Mouse (Mus musculus) 3T3-L1 (cell line): ENCODE measurements around the gene Phlpp1.

Source experiments
- DNase-seq: peaks from one replicate; pipeline ENCODE4 v3.0.0-alpha.2; 2015; ENCODE audit warnings: low read depth, low spot score

The Phlpp1 gene

DNA sequence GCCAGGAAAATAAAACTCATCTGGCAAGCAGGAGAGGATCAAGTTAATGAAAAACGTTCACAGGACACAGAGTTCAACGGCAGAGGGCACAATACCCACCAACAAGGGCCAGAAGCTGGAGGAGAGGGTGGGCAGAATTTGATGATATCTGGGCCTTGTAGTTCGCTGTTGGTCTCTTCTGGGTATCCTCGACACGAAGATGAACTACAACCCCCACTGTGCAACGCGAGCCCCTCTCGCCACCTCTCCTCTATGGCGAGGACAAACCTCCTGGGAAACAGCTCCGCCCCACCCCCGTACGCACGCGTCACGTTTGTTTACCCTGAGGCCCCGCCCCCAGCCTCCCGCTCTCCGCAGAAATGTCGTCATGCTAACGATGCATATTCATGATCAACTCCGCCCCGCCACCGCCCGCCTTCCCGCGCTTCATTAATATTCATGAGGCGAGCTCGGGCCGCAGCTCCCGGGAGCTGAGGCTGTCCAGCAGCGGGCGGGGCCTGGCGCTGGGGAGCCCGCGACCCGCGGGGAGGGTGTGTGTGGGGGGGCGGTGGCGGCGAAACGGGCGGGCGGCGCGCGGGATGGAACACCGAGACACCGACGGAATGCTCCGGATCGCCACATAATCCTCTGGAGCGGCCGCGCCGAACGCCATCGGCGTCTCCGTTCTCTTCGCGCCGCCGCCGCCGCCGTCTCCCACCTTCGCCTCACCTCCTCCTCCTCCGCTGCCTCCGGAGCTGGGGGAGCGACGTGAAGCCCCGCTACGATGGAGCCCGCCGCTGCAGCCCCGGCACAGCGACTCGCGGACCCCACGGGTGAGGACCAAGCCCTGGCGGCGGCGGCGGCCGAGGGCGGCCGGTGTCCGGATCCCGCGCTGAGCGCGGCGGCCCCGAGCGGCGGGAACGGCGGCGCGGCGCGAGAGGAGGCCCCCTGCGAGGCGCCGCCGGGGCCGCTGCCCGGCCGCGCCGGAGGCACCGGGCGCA, at the start of gene Phlpp1:
Gene Phlpp1 (plus strand): TSS at position 512 of the 980 bp plus-strand sequence.
- DNase-seq = peak; percentile 100

DNA sequence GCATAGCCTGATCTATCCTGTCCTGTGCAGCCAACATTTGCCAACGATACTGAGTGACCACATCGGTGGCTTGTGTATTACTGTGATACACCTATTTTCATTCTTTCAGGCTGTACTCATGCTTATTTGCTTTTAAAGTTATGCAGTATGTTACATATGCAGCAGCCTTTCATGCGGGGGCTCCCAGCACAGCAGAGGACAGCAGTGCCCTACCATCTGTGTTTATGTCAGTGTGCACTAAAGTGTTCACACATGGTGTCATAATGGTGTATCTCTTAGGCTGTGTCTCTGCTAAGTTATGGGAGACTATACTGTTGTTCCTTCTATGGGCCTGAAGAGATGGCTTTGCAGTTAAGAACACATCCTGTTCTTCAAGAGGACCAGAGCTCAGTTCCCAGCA, 45.0 kb upstream of the Phlpp1 start:
- no peak for DNase-seq

DNA sequence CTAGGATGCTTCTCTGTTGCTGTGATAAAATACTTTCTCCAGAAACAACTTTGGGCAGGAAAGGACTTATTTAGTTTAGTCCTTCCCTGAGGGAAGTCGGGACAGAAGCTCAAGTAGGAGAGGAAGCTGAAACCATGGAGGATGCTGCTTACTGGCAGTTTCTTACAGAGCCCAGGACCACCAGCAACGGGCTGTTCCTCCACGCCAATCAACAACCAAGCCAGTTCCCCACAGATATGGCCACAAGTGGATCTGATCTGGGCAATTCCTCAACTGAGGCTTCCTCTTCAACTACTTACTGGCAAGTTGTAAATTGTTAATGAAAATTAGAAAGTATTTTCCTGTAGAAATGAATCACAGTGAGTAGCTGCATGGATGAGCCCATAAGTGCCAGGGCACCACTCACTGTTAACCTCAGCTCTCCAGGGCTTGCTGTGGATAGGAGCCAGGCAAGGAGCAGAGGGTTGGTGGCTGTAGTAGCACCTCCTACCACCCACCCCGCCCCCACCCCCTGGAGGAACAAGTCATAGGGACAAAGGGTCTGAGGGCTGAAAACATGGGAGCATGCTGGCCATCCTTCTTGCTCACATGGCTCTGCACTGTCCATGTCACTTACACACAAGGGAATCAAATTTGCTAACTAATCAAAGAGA, 39.7 kb upstream of the Phlpp1 start:
- no peak for DNase-seq

DNA sequence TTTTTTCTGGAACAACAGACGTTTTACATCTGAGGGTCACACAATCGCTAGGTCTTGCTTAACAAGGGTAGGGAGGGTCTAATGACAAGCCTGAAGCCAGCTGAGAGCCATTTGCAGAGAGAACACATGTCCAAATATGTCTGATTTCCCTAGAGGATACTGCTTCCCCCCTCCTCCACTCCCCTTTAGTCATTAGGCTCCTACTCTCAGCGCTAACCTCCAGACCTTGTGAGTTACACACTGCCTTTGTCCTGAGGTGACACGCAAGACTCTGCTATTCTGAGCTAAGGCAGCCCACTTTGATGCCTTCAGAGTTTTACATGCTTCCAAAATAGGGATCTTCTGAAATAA, 39.2 kb upstream of the Phlpp1 start:
- DNase-seq = no peak

DNA sequence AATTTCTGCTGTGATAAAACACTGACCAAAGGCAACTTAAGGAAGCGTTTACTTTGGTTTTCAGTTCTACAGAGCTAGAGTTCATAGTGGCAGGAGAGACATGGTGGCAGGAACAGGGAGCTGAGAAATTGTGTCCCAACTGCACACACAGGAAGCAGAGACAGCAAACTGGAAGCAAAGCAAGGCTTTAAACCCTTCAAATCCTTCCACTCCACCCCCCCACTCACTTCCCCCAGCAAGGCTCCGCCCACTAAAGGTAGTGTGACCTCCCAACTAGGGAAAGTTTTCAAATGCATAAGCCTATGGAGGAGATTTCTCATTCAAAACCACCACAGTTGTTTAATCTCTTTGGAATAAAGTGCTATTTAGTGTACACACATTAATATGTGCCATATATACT, 32.9 kb upstream of the Phlpp1 start:
- no peak for DNase-seq

DNA sequence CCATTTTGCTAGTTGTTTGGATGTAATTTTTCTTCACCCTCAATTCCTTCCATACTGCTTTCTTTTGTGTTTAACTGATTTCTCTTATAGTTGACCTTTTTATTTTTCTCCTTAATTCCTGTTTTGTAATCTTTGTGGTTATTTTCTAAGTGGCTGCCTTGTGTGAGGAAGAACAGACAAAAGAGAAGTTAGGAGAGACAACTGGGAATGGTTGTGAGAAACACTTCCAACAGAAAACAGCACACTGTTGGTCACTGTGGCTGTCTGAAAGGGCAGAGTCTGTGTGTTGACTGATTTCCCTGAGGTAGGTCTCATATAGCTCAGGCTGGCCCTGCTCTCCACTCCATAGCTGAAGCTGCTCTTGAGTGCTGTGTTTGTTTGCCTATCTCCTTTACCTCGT, 32.4 kb upstream of the Phlpp1 start:
- no peak for DNase-seq

DNA sequence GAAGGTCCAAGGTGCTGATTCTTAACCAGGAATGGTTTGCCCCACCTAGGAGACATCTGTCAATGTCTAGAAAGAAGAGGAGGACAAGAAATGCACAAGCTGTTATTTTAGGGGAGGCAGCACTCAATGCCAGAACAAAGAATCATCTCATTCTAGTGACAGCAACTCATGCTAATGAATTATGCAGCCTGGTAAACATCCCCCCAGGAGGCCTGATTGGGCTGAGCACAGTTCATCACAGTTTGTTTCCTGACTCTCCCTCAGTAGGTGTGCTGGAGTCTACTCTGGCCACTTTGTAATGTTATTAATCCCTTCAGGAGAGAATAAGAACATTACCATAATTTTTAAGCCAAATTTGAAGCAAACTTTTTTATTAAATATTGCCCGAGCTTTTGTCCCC, 29.5 kb upstream of the Phlpp1 start:
- no peak for DNase-seq

DNA sequence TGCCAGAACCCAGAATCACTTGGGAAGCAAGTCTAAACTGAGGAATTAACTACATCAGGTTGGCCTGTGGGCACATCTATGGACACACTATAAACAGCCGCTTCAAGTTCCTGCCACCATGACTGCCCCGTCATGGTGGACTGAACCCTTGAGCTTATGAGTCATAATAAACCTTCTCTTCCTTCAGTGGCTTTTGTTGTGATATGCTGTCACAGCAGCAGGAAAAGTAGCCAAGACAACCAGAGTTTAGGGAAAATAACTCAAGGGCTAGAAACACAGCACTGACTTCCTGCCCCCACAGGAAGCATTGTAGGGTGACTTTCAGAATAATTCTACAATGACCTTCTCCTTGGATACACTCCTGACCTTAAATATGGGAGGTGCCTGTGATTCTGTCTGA, 27.0 kb upstream of the Phlpp1 start:
- peak; percentile 36 for DNase-seq

DNA sequence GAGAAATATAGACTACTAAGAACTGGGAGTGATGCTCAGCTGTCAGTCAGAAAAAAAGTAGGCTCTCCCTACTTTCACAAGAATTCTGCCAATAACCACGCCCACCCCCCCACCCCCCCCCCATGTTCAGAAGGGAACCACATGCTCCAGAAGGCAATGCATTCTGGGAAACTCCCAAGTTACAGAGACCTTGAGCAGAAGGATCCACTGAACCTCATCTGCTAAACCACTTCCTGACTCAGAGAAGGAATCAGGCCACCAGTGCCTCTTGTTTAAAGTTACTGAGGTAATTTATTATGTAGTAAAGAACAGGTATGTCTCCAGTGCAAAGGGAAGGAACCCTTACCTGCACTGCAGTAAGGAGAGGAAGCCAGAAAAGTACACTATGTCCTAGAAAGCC, 26.5 kb upstream of the Phlpp1 start:
- DNase-seq = no peak

DNA sequence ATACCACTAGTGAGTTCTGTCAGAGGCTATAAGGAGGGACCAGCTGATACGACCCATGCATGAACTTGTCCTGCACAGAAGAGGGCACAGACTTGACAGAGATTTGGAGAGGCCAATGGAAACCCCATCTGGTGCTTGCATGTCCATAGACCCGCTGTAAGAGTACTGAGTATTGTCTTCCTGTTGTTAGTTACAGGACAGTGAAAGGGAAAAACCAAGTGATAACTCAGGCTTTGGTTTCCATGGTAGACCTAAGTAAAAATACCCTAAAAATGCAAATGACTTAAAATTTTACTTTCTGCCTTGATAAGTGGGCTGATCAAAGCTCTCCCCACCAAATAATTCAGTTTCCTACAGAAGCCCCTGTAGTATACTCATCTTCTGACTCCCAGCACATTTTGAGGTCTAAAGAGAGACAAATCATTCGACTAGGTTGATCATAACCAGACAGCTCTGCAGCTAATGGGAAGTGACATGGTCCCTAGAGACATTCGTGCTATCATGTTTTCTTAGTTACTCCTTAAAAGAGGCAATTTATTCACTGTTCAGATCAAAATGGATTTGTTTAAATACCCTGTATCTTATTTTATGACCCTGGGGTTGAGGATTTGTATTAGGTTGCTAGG, 25.9 kb upstream of the Phlpp1 start:
- DNase-seq = no peak

DNA sequence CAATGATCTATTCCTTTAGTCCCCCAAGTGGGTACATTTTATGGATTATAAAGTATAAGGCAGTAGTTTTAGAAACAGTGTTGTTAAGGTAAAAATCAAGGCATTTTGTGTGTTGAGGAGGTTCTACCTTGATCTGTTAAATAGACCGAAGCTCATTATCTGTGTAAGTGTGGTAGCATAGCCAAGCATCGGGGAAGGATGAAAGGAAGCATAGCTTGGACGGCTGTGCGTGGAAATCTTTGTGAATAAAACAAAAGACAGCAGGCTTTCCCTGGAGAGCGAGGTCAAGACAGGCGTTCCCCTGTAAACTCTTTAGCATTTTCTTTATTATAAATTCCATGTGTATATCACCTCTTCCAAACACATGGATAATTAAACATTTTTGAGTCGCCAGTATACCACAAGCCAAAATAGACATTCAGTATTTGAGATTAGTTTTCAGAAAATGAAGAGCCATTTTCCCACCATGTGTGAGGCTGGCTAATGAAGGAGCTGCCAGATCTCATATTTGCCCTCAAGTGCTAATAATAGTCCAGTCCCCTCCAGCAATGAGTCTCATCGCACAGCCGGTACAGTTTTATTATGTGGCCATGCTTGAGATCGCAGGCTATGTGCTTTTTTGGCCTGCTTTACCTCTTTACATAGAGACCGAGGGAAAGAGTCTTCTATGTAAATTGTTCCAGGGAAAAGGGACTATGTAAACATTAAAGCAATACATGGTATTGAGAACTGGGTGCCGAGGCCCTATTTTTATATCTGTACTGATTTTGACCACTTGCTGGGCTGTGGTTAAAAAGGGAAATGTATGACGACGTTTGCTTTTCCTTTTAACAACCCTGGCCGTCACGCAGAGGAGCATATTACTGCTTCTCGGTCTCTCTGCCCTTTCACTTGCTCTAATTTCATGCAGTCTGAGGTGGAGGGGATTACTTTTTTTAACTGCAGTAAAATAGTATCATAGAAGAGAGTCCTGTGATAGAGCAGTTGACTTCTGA, 22.9 kb upstream of the Phlpp1 start:
- no peak for DNase-seq

DNA sequence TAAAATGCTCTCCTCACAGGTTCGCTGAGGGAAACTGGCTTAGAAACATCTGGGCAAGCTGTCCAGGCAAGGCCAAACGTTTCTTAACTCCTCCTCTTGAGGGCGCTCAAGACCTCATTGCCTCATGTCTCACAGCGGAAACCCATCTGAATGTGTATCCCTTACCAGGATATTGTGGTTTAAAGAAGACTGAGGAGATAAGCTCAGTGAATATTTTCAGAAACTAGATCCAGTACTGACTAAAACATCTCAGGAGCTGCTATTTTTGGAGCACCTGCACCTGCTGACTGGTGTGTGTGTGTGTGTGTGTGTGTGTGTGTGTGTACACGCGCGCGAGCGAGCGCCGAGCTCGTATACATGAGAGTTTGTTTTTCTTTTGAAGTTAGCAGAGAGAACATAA, 19.7 kb upstream of the Phlpp1 start:
- DNase-seq = peak; percentile 43

DNA sequence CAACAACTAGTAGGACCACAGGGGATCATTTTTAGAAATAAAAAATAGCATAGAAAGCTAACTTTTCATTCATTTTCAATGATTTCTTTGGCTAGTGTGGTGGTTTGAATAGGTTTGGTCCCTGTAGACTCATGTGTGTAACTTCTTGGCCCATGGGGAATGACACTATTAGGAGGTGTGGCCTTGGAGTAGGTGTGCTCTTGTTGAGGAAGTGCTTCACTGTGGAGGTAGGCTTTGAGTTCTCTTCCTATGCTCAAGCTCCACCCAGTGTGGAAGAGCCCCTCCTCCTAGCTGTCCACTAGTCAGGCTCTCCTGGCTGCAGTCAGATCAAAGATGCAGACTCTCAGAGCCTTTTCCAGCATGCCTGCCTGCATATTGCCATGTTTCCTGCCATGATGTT, 18.8 kb upstream of the Phlpp1 start:
- no peak for DNase-seq

DNA sequence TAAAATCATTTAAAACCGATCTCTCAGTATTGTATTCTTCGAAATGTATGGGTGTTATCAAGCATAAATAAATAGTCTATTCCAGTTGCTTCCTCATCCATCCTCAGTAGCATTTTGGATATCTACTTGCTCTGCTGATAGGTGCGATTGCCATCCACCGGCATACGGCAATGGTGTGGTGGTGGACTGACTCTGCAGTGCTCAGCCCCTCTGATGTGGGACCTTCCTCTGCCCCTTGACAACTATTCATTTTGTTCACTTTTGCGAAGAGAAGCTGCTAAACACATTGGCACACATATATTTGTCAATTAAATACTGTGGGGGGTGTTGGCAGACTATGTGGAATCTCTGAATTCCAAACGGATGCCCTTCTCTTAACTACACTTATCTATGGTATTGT, 17.0 kb upstream of the Phlpp1 start:
- DNase-seq = no peak

DNA sequence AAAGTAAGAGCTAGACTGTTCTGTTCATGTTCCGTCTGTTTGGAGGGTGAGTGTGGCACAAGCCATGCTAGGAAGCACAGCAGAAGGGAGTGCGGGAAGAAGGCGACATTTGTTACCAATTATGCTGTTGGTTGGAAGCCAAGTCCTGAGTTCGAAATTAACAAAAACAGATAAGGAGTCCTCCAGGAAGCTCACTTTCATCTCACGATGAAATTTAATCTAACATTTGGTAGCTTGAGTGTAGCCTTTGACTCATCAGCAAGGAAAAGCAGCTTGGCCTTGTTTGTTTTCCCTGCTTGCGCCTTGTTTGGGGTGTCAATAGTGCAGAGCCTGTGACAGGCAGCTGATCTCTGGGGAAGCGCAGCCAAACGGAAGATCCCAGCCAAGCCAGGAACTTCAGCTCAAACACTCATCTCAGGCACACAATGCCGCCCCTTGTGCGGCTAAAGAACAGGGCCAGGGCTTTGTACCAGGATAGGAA, 16.4 kb upstream of the Phlpp1 start:
- DNase-seq = no peak

DNA sequence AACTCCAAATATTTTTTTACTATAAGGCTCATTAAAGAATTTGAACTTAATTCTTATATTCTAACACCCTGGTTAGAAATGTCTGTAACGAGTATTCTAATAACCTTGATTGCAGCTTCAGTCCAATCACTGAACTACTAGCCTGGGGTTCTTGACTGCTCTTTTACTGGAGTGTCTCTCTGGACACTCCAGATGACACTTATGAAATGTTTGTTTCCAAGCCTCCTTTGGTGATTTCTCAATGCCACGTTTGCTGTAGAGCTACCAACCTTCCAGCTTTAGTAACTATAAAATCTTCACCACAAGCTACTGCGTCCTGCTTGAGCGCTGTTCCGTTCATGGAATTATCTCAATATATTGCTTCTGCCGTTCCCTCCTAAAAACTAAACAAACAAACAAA, 15.8 kb upstream of the Phlpp1 start:
- no peak for DNase-seq

DNA sequence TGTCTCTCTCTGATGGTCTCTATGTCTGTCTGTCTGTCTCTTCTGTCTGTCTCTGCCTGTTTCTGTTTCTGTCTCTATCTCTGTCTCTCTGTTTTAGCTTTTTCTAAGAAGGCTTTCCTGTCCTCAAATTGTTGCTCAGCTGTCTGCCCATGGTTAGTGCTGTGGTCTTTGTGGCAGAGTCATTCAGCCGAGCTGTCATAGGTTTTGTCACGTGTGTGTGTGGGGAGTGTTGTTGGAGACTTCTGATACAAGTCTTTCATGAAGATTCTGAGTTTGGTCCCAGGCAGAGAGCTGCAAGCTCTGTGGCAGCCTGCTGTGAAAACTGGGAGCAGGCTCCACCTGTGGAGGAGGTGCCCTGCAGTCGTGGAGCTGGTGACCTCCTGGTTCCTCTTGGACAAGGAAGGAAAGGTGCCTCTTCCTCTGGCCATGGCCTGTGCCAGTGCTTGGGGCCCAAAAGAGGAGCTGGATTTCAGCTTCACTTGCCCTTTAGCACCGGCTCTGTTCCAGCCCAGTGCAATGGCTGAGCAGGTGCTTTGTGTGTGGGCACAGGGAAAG, 13.5 kb upstream of the Phlpp1 start:
- no peak for DNase-seq

DNA sequence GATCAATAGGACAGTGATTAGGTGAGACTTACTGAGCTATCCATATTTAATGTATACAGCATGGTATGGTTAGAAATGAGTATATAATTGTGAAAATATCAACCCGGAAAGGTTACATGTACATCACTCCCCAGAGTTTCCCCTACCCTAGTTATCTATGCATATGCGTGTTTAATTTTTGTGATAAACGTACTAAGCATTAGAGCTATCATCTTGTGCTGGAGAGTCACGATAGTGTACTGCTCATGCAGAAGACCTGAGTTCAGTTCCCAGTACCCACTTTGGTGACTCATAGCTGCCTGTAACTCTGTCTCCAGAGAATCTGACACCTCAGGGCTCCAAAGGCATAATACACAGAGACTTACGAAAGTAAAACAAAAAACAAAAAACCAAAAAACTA, 11.9 kb upstream of the Phlpp1 start:
- no peak for DNase-seq

DNA sequence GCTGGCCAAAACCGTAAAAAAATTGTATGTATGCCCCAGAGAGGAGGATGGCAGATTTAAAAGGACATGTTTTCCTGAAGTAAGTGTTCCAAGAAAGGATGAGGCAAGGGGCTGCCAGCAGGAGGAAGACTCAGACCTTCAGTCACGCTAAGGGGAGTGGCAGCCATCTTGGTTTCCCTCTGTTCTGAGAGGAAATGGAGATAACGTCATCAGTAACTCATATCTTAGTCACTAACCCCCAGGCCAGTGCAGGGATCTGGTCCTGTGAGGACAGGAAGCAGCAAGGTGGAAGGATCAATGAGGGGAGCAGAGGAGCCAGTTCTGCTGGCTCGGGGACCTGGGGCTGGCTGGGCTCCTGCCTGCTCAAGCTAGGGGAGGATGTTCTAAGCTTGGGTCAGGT, 10.6 kb upstream of the Phlpp1 start:
- DNase-seq = peak; percentile 51

DNA sequence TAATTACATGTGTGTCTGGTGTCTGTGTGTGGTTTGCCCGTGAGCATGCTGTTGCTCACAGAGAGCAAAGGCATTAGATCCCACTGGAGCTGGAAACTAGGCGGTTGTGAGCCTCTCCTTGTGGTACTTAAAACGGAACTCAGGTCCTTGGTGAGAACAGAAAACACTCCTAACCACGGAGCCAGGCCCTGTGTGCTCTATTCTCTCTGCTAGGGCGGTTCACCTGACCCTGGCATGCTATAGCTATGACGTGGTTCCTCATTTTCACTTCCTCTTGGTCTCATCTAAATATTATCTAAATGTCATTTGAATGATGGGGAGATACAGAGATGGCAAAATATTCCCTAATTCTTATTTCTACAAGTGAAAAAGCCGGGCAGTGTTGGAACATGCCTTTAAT, 9.0 kb upstream of the Phlpp1 start:
- no peak for DNase-seq

DNA sequence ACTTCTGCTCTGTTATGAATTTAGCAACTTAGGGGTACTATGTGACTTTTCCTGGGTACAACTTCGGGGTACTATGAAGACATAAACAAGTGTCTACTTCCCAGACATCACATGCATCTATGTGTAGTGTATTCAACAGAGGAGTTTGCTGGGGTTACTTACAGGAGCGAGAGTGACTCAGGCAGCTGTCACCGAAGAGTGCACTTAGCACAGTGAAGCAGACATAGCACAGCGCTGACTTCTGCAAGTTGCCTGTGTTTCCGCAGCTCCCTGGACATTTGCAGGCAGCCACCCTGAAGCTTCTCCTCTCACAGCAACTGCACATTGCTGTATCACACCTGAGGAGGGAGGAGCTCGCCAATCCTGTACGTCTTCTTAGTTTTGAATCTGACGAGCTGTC, 8.2 kb upstream of the Phlpp1 start:
- peak; percentile 42 for DNase-seq
